Mouse (Mus musculus) G1E-ER4 (cell line): Measurements from ENCODE around the gene Alg13. TPM values are rescaled to one million over a fixed set of nuclear protein-coding genes. Genes with fewer than 3 reads are reported as not detected.

Experiments
- GATA1 ChIP-seq: IDR thresholded peaks from one replicate; pipeline ENCODE4 v1.8.0; 2012; ENCODE audit warnings: low read length, inconsistent platforms
- polyA plus RNA-seq: library from polyadenylated mRNA; stranded (reverse); fragments of >175 nt; gene quantifications from 2 replicates; pipeline ENCODE4 v1.2.3, GENCODE M21; 2012

Alg13 gene
- polyA plus RNA-seq, 1 experiment: 2.1 TPM

- TF ChIP-seq GATA1: no peak
Observed at GRCm38 (mm10) chrX:144423848-144424247, 106.2 kb downstream of the Alg13 start.

Other genes starting within 250 kb of the Alg13 start
- not detected in 2 replicates for gene A730046J19Rik, start 164.1 kb upstream of the Alg13 start, polyA plus RNA-seq
- 0.02 TPM in 1 of 2 replicates, not detected in the other for gene Trpc5os, start 138.8 kb downstream of the Alg13 start, polyA plus RNA-seq